Mouse (Mus musculus): ENCODE measurements around the gene Ube2q1.
A peak's percentile ranks its signal among the peaks of the same experiment; 100 is the strongest.

The Ube2q1 gene

GRCm38 (mm10) chr3:89772968-89773709, at the start of gene Ube2q1:
Gene Ube2q1 (plus strand): TSS chr3:89773616.
- DNase-seq (ENCODE audit: low spot score in 2 of 2), result peak; percentile 91 to 95

- DNase-seq (ENCODE audit: low spot score in 2 of 2), result peak in 1 of 2 experiments; percentile 54
Observed at GRCm38 (mm10) chr3:89727028-89727427, 46.4 kb upstream of the Ube2q1 start.

GRCm38 (mm10) chr3:89728848-89729247, 44.6 kb upstream of the Ube2q1 start:
- DNase-seq (ENCODE audit: low spot score in 2 of 2), result no peak

GRCm38 (mm10) chr3:89730350-89731331, 42.8 kb upstream of the Ube2q1 start:
- peak; percentile 81 to 90 for DNase-seq (ENCODE audit: low spot score in 2 of 2)

DNA sequence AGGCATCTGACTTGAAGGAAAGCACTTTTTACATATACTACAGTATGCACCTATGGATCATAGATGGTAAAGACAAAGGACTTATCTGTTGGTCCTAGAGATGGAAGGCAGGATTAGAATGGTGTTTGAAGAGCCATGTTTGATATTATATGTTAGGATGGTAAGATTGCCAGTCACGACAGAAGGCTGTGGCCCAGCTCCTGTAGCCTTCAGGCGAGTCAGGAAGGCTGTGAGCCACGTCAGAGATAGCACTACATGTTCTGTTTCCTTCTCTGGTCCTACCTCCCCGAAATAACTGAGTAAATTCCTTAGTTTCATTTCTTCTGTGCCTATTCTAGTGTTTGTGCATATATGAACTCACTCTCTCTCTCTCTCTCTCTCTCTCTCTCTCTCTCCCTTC, 41.3 kb upstream of the Ube2q1 start:
- no peak for DNase-seq (ENCODE audit: low spot score in 2 of 2)

DNA sequence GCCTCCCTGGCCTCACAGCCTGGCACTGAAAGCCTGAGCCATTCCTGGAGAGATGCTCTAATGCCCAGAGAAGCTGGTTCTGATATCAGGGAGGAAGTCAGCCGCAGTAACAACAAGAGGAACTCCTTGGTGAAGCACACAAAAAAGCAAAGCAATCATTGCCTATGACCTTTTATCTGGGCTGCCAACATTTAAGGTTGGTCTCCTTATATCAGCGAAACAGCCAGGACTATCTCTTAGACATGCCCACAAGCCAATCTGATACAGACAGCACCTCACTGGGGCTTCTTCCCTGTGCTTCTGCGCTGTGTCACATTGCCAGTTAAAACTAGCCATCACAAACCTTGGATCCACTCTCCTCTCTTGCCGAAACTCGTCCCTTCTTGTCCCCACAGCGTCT, 34.9 kb upstream of the Ube2q1 start:
- no peak for DNase-seq (ENCODE audit: low spot score in 2 of 2)

GRCm38 (mm10) chr3:89752307-89752706, 21.1 kb upstream of the Ube2q1 start:
- no peak for DNase-seq (ENCODE audit: low spot score in 2 of 2)

GRCm38 (mm10) chr3:89755283-89755682, 18.1 kb upstream of the Ube2q1 start:
- no peak for DNase-seq (ENCODE audit: low spot score in 2 of 2)

- DNase-seq (ENCODE audit: low spot score in 2 of 2), result no peak
Observed at GRCm38 (mm10) chr3:89757851-89758250, 15.6 kb upstream of the Ube2q1 start.

- no peak for DNase-seq (ENCODE audit: low spot score in 2 of 2)
Observed at GRCm38 (mm10) chr3:89759786-89760185, 13.6 kb upstream of the Ube2q1 start.

- peak; percentile 34 to 61 for DNase-seq (ENCODE audit: low spot score in 2 of 2)
Observed at GRCm38 (mm10) chr3:89764119-89764724, 9.2 kb upstream of the Ube2q1 start, which contains the start of gene Chrnb2. Gene Chrnb2 (minus strand): TSS chr3:89764632.

DNA sequence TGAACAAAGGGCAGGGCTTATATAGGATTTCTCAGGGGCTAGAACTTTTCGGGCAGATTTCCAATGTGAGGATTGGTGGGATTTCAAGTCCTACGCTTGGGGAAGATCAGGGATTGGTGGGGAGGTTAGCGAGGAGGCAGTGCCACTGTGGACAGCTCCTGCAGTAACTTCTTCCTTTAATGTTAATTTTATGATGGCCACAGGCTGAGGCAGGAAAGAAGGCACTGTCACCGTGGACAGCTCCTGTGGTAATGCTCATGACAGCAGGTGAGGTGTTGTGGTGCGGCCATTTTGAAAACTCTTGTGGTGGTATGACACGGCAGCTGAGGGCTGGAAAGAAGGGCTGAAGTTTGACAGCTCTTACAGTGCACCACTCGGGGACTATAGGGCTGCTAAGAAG, 3.8 kb upstream of the Ube2q1 start:
- DNase-seq (ENCODE audit: low spot score in 2 of 2), result no peak

DNA sequence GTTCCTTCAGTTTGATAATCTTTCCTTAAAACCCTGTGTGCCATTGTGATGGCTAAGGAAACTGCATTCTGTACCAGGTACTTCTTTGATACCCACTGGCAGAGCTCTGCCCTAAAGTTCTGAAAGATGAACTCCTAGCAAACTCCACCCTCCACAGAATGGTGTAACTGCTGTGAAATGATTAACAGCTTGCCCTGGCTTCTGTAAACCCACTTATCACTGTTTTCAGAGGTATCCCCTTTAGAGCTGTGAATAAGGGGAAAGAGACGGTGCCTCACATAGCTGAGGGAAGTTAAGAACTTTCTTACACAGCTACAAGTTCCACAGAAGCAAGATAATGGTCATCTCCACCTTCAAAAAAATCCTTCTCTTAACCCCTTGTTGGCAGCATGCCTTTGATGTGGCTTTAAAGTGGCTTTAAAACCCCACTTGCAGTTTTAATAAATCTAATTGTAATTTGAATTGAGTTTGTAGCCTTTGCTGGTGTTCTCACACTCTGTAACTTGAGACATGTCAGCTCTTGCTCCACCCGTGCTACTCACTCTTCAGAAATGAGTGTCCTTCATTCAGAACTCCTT, 2.9 kb upstream of the Ube2q1 start:
- DNase-seq (ENCODE audit: low spot score in 2 of 2), result no peak

- peak; percentile 83 to 89 for DNase-seq (ENCODE audit: low spot score in 2 of 2)
Observed at GRCm38 (mm10) chr3:89772588-89772967, 838 bp upstream of the Ube2q1 start.

DNA sequence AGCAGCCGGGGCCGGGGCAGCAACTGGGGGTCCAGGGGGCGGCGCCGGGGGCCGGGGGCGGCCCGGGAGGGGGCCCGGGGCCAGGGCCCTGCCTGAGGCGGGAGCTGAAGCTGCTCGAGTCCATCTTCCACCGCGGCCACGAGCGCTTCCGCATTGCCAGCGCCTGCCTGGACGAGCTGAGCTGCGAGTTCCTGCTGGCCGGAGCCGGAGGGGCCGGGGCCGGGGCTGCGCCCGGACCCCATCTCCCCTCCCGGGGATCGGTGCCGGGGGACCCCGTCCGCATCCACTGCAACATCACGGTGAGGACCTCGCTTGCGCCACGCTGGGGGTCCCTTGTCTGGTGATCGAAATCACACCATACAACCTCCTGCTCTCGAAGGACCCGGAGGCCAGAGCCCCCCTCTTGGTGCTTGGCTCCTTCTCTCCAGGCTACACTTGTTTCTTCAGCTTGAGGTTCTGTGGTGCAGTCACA, 360 bp downstream of the Ube2q1 start:
- peak; percentile 34 to 41 for DNase-seq (ENCODE audit: low spot score in 2 of 2)

- peak; percentile 14 to 17 for DNase-seq (ENCODE audit: low spot score in 2 of 2)
Observed at GRCm38 (mm10) chr3:89774236-89774960, 982 bp downstream of the Ube2q1 start.

DNA sequence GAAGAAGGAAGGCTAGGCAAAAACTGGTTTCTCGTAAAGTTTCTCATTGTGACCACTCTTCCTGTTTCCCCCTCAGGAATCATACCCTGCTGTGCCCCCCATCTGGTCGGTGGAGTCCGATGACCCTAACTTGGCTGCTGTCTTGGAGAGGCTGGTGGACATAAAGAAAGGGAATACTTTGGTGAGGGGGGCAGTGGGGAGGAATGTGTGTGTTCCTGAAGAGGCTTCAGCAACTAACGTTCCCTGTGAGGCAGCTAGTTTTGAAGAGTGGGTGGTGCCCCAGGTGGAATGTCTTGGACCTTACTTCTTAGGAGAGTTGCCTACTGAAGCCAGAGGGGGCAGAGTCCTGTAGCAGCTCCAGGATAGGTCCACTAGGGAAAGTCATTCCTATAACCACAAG, 2.6 kb downstream of the Ube2q1 start:
- DNase-seq (ENCODE audit: low spot score in 2 of 2), result no peak

DNA sequence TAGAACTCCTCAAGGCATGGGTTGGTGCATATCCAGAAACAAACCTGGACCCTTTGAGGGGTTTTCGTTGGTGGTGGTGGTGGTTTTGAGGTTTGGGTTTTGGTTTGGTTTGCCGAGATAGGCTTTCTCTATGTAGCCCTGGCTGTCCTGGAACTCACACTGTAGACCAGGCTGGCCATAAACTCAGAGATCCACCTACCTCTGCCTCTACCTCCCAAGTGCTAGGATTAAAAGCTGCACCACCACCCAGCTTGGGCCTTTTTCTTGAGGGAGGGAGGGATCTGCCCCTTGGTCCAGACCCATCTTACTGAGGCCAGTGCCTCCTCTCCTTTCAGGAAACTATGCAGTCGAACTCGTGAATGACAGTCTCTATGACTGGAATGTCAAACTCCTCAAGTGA, 6.7 kb downstream of the Ube2q1 start:
- DNase-seq (ENCODE audit: low spot score in 2 of 2), result no peak

DNA sequence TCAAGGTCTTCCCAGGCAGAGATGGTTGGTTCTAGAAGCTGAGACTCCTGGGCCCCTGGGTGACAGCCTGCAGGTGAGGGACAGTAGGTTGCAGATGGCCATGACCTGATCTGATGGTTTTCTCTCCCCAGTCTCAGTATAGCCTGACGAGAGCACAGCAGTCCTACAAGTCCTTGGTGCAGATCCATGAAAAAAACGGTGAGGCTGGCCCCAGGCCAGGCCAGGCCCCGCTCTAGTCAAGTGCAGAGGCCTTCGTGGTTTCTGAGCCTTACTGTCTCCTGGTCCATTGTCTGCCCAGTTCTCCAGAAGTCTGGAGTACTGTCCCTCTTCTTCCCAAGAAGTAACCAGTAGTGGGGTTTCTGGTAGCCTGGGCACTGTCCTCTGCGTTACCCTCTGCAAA, 8.2 kb downstream of the Ube2q1 start:
- DNase-seq (ENCODE audit: low spot score in 2 of 2), result no peak

- peak in 1 of 2 experiments; percentile 36 for DNase-seq (ENCODE audit: low spot score in 2 of 2)
Observed at GRCm38 (mm10) chr3:89784991-89785753, 11.8 kb downstream of the Ube2q1 start.
